In the genomic region with DNA sequence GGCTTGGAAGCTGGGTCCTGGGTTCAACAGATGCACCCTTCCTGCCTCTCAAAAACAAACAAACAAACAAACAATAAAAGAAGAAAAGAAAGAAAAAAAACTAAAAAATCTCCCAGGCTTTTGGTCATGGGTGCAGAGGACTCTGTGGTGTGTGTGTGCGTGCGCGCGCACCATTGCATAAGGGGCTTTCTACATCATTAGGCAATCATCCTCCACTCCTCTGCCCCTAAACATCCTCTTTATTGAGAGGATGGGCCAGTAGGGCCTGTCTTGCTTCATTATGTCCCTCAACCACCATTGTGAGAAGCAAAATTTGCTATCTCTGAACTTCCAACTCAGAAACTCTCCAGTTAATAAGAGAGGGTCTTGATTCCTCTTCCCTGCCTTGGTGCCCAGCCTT, we compare ENCODE assay signal across 7 mouse cellular contexts. TPM values are rescaled to one million over a fixed set of nuclear protein-coding genes. Genes with fewer than 3 reads are reported as not detected.
DNase-seq lines count a peak whose midpoint lies in the region; ATAC-seq and TF ChIP-seq lines count a peak whose summit lies in the region.

No protein-coding gene starts in this region.

- TF ChIP-seq RAD21 in CH12.LX (IDR thresholded peaks at IDR 0.05; ENCODE audit: low read depth, low read length): no peak

- no peaks in the 10 kb centered on the region for H3K27me3 ChIP-seq in CH12.LX (replicated peaks)
- H3K27me3 ChIP-seq in hindbrain, embryonic 15.5 days: no peaks in the 10 kb centered on the region
- H3K27me3 ChIP-seq in megakaryocyte, embryonic 14.5 days (replicated peaks): peaks cover 84% of the 10 kb centered on the region

- in situ Hi-C loops in CH12.LX (cut with MboI; ENCODE audit: low pct_ligation_motif_present, low pct_unique_long_range_greater_than_20kb, low sequenced_read_pairs): no loop called here

- no peak for TF ChIP-seq CTCF in CH12.LX (conservative IDR thresholded peaks at IDR 0.05 in 1 of 2, IDR thresholded peaks at IDR 0.05 in 1 of 2; ENCODE audit: low read depth in 2 of 2, low read length in 2 of 2)
- no peak for TF ChIP-seq CTCF in bone marrow, adult 2 months (IDR thresholded peaks at IDR 0.05; ENCODE audit: control insufficient read depth, insufficient read depth, low read length)

- H3K4me2 ChIP-seq in CH12.LX (ENCODE audit: insufficient read depth, low read depth, poor library complexity, severe bottlenecking): peak overlapping the region; percentile 72
- peak overlapping the region; percentile 81 for H3K4me2 ChIP-seq in hindbrain, embryonic 15.5 days

- DNase-seq in CH12.LX (ENCODE audit: extremely low read depth): no peak
- DNase-seq in cerebellum, adult 8-10 months: no peak
- no peak for DNase-seq in frontal cortex, adult 2 months (ENCODE audit: extremely low spot score in 1 of 2, low spot score in 1 of 2)
- no peak for DNase-seq in adrenal gland, adult 18-20 months (ENCODE audit: low spot score in 2 of 2)

- H3K9me3 ChIP-seq in CH12.LX (replicated peaks; ENCODE audit: low read length): no peaks in the 10 kb centered on the region
- H3K9me3 ChIP-seq in hindbrain, embryonic 15.5 days: no peaks in the 10 kb centered on the region
- H3K9me3 ChIP-seq in megakaryocyte, embryonic 14.5 days: no peaks in the 10 kb centered on the region

- TF ChIP-seq EP300 in CH12.LX (IDR thresholded peaks at IDR 0.05; ENCODE audit: low read length): no peak

- dilution Hi-C loops in CH12.LX (cut with MboI; ENCODE audit: extremely low pct_ligation_motif_present, extremely low pct_unique_long_range_greater_than_20kb, low sequenced_read_pairs): no loop called here

- 34% methylated on average over 4 of the region's 4 CpGs for WGBS in bone marrow, adult 2 months
- 52% methylated on average over 4 of the region's 4 CpGs for WGBS in hindbrain, embryonic 15.5 days

- H3K27ac ChIP-seq in CH12.LX (ENCODE audit: insufficient read depth, low read depth): peak overlapping the region; percentile 59; the same call in 1 of the 2 replicates
- H3K27ac ChIP-seq in bone marrow, adult 2 months (ENCODE audit: control insufficient read depth, insufficient read depth, low read depth, low read length, poor library complexity): peak overlapping the region; percentile 99
- no peak overlapping the region for H3K27ac ChIP-seq in hindbrain, embryonic 15.5 days (replicated peaks)

- ATAC-seq in hindbrain, embryonic 15.5 days (ENCODE audit: low FRiP score, low read depth): no peak

- H3K9ac ChIP-seq in CH12.LX (ENCODE audit: insufficient read depth, low read depth): peak overlapping the region; percentile 55
- H3K9ac ChIP-seq in hindbrain, embryonic 15.5 days: 0 out of 2 replicates have a peak overlapping the region, but pooled peaks have one; percentile 72

- peak overlapping the region in 2 of 3 experiments; percentile 46 to 67 for H3K4me3 ChIP-seq in CH12.LX (replicated peaks in 1 of 3; ENCODE audit: low read depth in 2 of 3, low read length in 2 of 3, poor library complexity in 1 of 3)
- H3K4me3 ChIP-seq in bone marrow, adult 2 months (replicated peaks; ENCODE audit: control insufficient read depth, low read depth, low read length): peak overlapping the region; percentile 82
- H3K4me3 ChIP-seq in hindbrain, embryonic 15.5 days: peak overlapping the region; percentile 75; the same call in 1 of the 2 replicates
- peak overlapping the region; percentile 94 for H3K4me3 ChIP-seq in megakaryocyte, embryonic 14.5 days (replicated peaks)

- H3K4me1 ChIP-seq in CH12.LX (ENCODE audit: control insufficient read depth in 1 of 2, insufficient read depth in 2 of 2): peaks cover 30 to 69% of the 10 kb centered on the region in 2 experiments
- peaks cover 2% of the 10 kb centered on the region; the same call in 1 of the 2 replicates for H3K4me1 ChIP-seq in bone marrow, adult 2 months (ENCODE audit: control insufficient read depth, insufficient read depth, low read length)
- H3K4me1 ChIP-seq in hindbrain, embryonic 15.5 days (replicated peaks): peaks cover 45% of the 10 kb centered on the region
- H3K4me1 ChIP-seq in megakaryocyte, embryonic 14.5 days: peaks cover 39% of the 10 kb centered on the region

- peaks cover 0 to 3% of the 10 kb centered on the region in 2 experiments for H3K36me3 ChIP-seq in CH12.LX (replicated peaks in 1 of 2; ENCODE audit: control insufficient read depth in 1 of 2, insufficient read depth in 1 of 2, low read length in 1 of 2)
- no peaks in the 10 kb centered on the region for H3K36me3 ChIP-seq in hindbrain, embryonic 15.5 days
- H3K36me3 ChIP-seq in megakaryocyte, embryonic 14.5 days (replicated peaks; ENCODE audit: low read length): no peaks in the 10 kb centered on the region

- TF ChIP-seq POLR2A in CH12.LX (IDR thresholded peaks at IDR 0.05; ENCODE audit: low read depth, low read length): no peak
- no peak for TF ChIP-seq POLR2A in bone marrow, adult 2 months (IDR thresholded peaks at IDR 0.05; ENCODE audit: borderline replicate concordance, control insufficient read depth, low read depth, low read length)

- H3K79me2 ChIP-seq in CH12.LX (replicated peaks; ENCODE audit: control insufficient read depth, extremely low read depth, insufficient read depth, poor library complexity, severe bottlenecking): peaks cover 7% of the 10 kb centered on the region; the same call in 1 of the 2 replicates

TF ChIP-seq in CH12.LX, 34 proteins besides CTCF, POLR2A, EP300 and RAD21:
- no peak for TF ChIP-seq ETS1 (conservative IDR thresholded peaks at IDR 0.05; ENCODE audit: low read depth, low read length)
- no peak for TF ChIP-seq SIN3A (IDR thresholded peaks at IDR 0.05; ENCODE audit: low read length)
- TF ChIP-seq KAT2A (IDR thresholded peaks at IDR 0.05; ENCODE audit: insufficient replicate concordance, low read length): no peak
- no peak for TF ChIP-seq ZMIZ1 (IDR thresholded peaks at IDR 0.05; ENCODE audit: low read depth, low read length)
- TF ChIP-seq NELFE (IDR thresholded peaks at IDR 0.05; ENCODE audit: low read depth, low read length): no peak
- no peak for TF ChIP-seq MAZ (IDR thresholded peaks at IDR 0.05; ENCODE audit: low read depth, low read length)
- TF ChIP-seq MEF2A (IDR thresholded peaks at IDR 0.05; ENCODE audit: borderline replicate concordance, low read depth, low read length): no peak
- no peak for TF ChIP-seq RCOR1 (conservative IDR thresholded peaks at IDR 0.05; ENCODE audit: low read depth, low read length)
- TF ChIP-seq PAX5 (IDR thresholded peaks at IDR 0.05; ENCODE audit: low read length): no peak
- TF ChIP-seq ZC3H11A (IDR thresholded peaks at IDR 0.05; ENCODE audit: low read depth, low read length): no peak
- no peak for TF ChIP-seq JUND (conservative IDR thresholded peaks at IDR 0.05; ENCODE audit: low read depth, low read length)
- TF ChIP-seq ZNF384 (IDR thresholded peaks at IDR 0.05; ENCODE audit: low read depth, low read length): no peak
- TF ChIP-seq GABPA (IDR thresholded peaks at IDR 0.05; ENCODE audit: insufficient replicate concordance, low read depth, low read length): no peak
- no peak for TF ChIP-seq USF1 (IDR thresholded peaks at IDR 0.05; ENCODE audit: low read depth, low read length)
- no peak for TF ChIP-seq CHD2 (IDR thresholded peaks at IDR 0.05; ENCODE audit: low read length)
- no peak for TF ChIP-seq POLR2AphosphoS2 (IDR thresholded peaks at IDR 0.05; ENCODE audit: low read depth, low read length)
- no peak for TF ChIP-seq NRF1 (IDR thresholded peaks at IDR 0.05; ENCODE audit: low read depth, low read length)
- TF ChIP-seq MAFK (IDR thresholded peaks at IDR 0.05; ENCODE audit: insufficient replicate concordance, low read length): no peak
- TF ChIP-seq ELF1 (IDR thresholded peaks at IDR 0.05; ENCODE audit: low read depth, low read length): no peak
- no peak for TF ChIP-seq TBP (conservative IDR thresholded peaks at IDR 0.05; ENCODE audit: low read depth, low read length)
TF ChIP-seq in CH12.LX: peak in this region for 0.

RNA-seq across cellular contexts. Expression of a gene that starts 0.7 kb away (rescaled TPM):
- total RNA-seq in CH12.LX (2012; rRNA removed) (25.4 and 27.1 TPM in 2 replicates), CH12.LX (2014; rRNA removed) (20.4 and 24.2 TPM in 2 replicates)
- polyA plus RNA-seq in CH12.LX (2012; ENCODE audit: insufficient read length, low read depth): 30.6 and 32.7 TPM in 2 replicates
- polyA plus RNA-seq in bone marrow, adult 2 months (2011; ENCODE audit: insufficient read depth, insufficient read length, low replicate concordance, missing spikeins): 39.2 and 93.9 TPM in 2 replicates
- polyA plus RNA-seq in hindbrain, embryonic 15.5 days (2015; fragmentation: Nextera tagmentation; extraction: Ambion mirVana): 31.7 and 35.1 TPM in 2 replicates
- polyA plus RNA-seq in megakaryocyte, embryonic 14.5 days (2012; ENCODE audit: insufficient read depth, low replicate concordance): 9.9 and 60.3 TPM in 2 replicates
- polyA plus RNA-seq in frontal cortex, adult 2 months (2012; rRNA removed): 276 and 309 TPM in 2 replicates
- 10 to 100 TPM; 42.1 to 60.6 TPM for total RNA-seq in adrenal gland, adult 18-20 months (2021)

RNA-seq across cellular contexts. Expression of a gene that starts 55.5 kb away (rescaled TPM):
- total RNA-seq in CH12.LX (2012; rRNA removed) (not detected in 2 replicates), CH12.LX (2014; rRNA removed) (not detected in 2 replicates)
- not detected in 2 replicates for polyA plus RNA-seq in CH12.LX (2012; ENCODE audit: insufficient read length, low read depth)
- polyA plus RNA-seq in bone marrow, adult 2 months (2011; ENCODE audit: insufficient read depth, insufficient read length, low replicate concordance, missing spikeins): not detected in 2 replicates
- polyA plus RNA-seq in hindbrain, embryonic 15.5 days (2015; fragmentation: Nextera tagmentation; extraction: Ambion mirVana): not detected in 2 replicates
- 0.08 TPM in 1 of 2 replicates, not detected in the other for polyA plus RNA-seq in megakaryocyte, embryonic 14.5 days (2012; ENCODE audit: insufficient read depth, low replicate concordance)
- 0.06 and 0.14 TPM in 2 replicates for polyA plus RNA-seq in frontal cortex, adult 2 months (2012; rRNA removed)
- total RNA-seq in adrenal gland, adult 18-20 months (2021): not detected
